Mouse (Mus musculus) midbrain, postnatal 0 days (tissue): ENCODE measurements at regions not wholly inside any gene's neighbourhood (a gene's known extent, or its start where the extent isn't known, plus 50 kb on each side); places are given as distances from the start of the nearest gene placed in this dataset.
"Not testable (repeated sequence)": the region's sequence is repeated elsewhere in the genome, so short reads cannot be mapped to it uniquely, and the experiment has no call there.

Source experiments
- ATAC-seq: fragments of 200-750 bp; cut with Nextera tagmentation; 2 replicates; pipeline ENCODE4 v1.8.0; 2017; ENCODE audit warnings: moderate number of reproducible peaks, mild to moderate bottlenecking, moderate TSS enrichment, moderate library complexity; ENCODE audit not compliant: low FRiP score
- DNase-seq: peaks from one replicate; pipeline ENCODE4 v3.0.0-alpha.2; 2015; ENCODE audit warnings: low spot score
- H3K27ac ChIP-seq: fragments of 300-500 bp; sonication (generic); 2 replicates; pipeline ENCODE4 v1.5.1; 2014; ENCODE audit warnings: low read depth, mild to moderate bottlenecking, low read length, mixed read lengths
- H3K27me3 ChIP-seq: fragments of 300-500 bp; sonication (generic); 2 replicates; pipeline ENCODE4 v1.6.1; 2014; ENCODE audit warnings: low read length, control low read depth, mixed read lengths; ENCODE audit not compliant: insufficient read depth
- H3K36me3 ChIP-seq: fragments of 300-500 bp; sonication (generic); 2 replicates; pipeline ENCODE4 v1.6.1; 2014; ENCODE audit warnings: low read length, control low read depth, mixed read lengths; ENCODE audit not compliant: insufficient read depth
- H3K4me1 ChIP-seq: fragments of 300-500 bp; sonication (generic); 2 replicates; pipeline ENCODE4 v1.6.1; 2014; ENCODE audit warnings: mild to moderate bottlenecking, control low read depth, antibody characterized with exemption, low read length, mixed read lengths; ENCODE audit not compliant: insufficient read depth
- H3K4me2 ChIP-seq: fragments of 300-500 bp; sonication (generic); 2 replicates; pipeline ENCODE4 v1.6.1; 2014; ENCODE audit warnings: low read depth, mild to moderate bottlenecking, low read length, mixed read lengths; ENCODE audit not compliant: poor library complexity, severe bottlenecking
- H3K4me3 ChIP-seq: fragments of 300-500 bp; sonication (generic); 2 replicates; pipeline ENCODE4 v1.5.1; 2014; ENCODE audit warnings: low read depth, mild to moderate bottlenecking, low read length, moderate library complexity
- H3K9ac ChIP-seq: fragments of 300-500 bp; sonication (generic); replicated peaks from 2 replicates; pipeline ENCODE4 v1.6.1; 2014; ENCODE audit warnings: mild to moderate bottlenecking, low read length, moderate library complexity, mixed read lengths; ENCODE audit not compliant: poor library complexity, severe bottlenecking
- H3K9me3 ChIP-seq: fragments of 300-500 bp; sonication (generic); 2 replicates; pipeline ENCODE4 v1.6.1; 2016; ENCODE audit warnings: low read length, control low read depth
- CTCF ChIP-seq: IDR thresholded peaks from 2 replicates; pipeline ENCODE4 v1.5.1; 2016; ENCODE audit warnings: antibody characterized with exemption, mild to moderate bottlenecking
- WGBS: fragments of 180-500 bp; shearing (Covaris S2); extraction: QIAGEN DNeasy Blood & Tissue Kit; methylation state at CpG from one replicate; pipeline ENCODE4 v1.1.7; 2014; 5-methylcytosine and 5-hydroxymethylcytosine counted together

DNA sequence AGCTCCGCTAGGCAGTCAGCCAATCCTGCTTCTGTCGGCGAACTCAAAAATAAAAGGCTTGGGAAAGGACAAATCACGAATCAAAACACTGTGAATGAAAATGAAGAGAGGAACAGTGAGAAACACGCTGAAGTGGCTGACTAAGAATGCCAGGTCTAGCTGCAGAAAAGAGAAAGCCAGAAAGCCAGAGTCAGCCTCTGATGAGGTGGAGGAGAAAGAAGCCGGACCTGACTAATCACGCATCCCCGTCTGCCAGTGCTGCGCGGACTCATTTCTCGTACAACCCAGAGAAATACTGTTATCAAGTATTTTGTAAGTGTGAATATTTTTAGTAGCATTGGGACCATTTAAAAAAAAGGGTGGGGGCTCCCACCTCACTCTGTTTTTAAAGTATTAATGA, 201.6 kb downstream of the Wdr20rt start:
- ATAC-seq (no peak), DNase-seq (no peak)
- whole genome bisulfite sequencing = 81% methylated on average over 11 of the region's 11 CpGs
- Histone ChIP-seq H3K9ac (no peak overlapping the region), H3K9me3 (no peaks in the 10 kb centered on the region), H3K4me1 (no peaks in the 10 kb centered on the region), H3K27ac (no peak overlapping the region), H3K4me2 (no peak overlapping the region), H3K36me3 (no peaks in the 10 kb centered on the region), H3K4me3 (no peak overlapping the region), H3K27me3 (no peaks in the 10 kb centered on the region)
- TF ChIP-seq CTCF = no peak

GRCm38 (mm10) chr12:65428214-65428981, 203.1 kb downstream of the Wdr20rt start:
- DNase-seq (peak; percentile 49), ATAC-seq (no peak; the same call in 1 of the 2 replicates)
- 67% methylated on average over 23 of the region's 23 CpGs for WGBS
- no peaks in the 10 kb centered on the region for H3K27me3 ChIP-seq
- no peak overlapping the region for H3K4me3 ChIP-seq
- no peak for TF ChIP-seq CTCF
- H3K4me1 ChIP-seq = no peaks in the 10 kb centered on the region
- no peak overlapping the region for H3K4me2 ChIP-seq
- H3K36me3 ChIP-seq = no peaks in the 10 kb centered on the region
- no peak overlapping the region for H3K9ac ChIP-seq
- H3K27ac ChIP-seq = 0 out of 2 replicates have a peak overlapping the region, but pooled peaks have one; percentile 26
- no peaks in the 10 kb centered on the region for H3K9me3 ChIP-seq

- no peak for DNase-seq
- no peak for ATAC-seq
- Histone ChIP-seq H3K9ac (no peak overlapping the region), H3K4me3 (no peak overlapping the region), H3K36me3 (no peaks in the 10 kb centered on the region), H3K9me3 (no peaks in the 10 kb centered on the region), H3K4me2 (no peak overlapping the region), H3K27me3 (no peaks in the 10 kb centered on the region), H3K4me1 (no peaks in the 10 kb centered on the region), H3K27ac (no peak overlapping the region)
- no peak for TF ChIP-seq CTCF
- 71% methylated on average over 4 of the region's 4 CpGs for WGBS
These were observed 225.5 kb downstream of the Wdr20rt start for GRCm38 (mm10) chr12:65450845-65451244.

- H3K27ac ChIP-seq = no peak overlapping the region
- no peak for DNase-seq
- no peak overlapping the region for H3K4me2 ChIP-seq
- H3K4me3 ChIP-seq = no peak overlapping the region
- no peak for TF ChIP-seq CTCF
- no peaks in the 10 kb centered on the region for H3K9me3 ChIP-seq
- WGBS = 93% methylated on average over 3 of the region's 3 CpGs
- H3K4me1 ChIP-seq = no peaks in the 10 kb centered on the region
- no peak for ATAC-seq
- H3K36me3 ChIP-seq = no peaks in the 10 kb centered on the region
- H3K9ac ChIP-seq = no peak overlapping the region
- no peaks in the 10 kb centered on the region for H3K27me3 ChIP-seq
These were observed 230.4 kb downstream of the Wdr20rt start for GRCm38 (mm10) chr12:65455683-65456082.

- DNase-seq (no peak), ATAC-seq (no peak)
These were observed 231.6 kb downstream of the Wdr20rt start for GRCm38 (mm10) chr12:65456956-65457355.

DNA sequence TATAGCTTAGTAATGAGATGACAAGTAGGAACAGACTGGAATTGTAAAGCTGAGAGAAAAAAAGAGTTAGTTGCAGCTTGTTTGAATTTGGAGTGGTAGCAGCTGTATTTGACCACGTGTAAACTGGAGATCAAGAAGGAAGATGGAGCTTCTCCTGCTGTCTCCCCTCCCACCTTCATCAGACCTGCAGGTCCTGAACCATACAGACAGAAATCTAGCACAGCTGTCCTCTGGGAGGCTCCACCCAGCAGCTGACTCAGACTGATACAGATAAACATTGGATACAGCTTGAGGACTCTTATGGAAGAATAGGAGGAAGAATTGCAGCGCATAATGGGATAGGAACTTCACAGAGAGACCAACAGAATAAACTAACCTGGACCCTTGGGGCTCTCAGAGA, 238.9 kb downstream of the Wdr20rt start:
- no peak for DNase-seq
- Histone ChIP-seq H3K4me2 (no peak overlapping the region), H3K9me3 (no peaks in the 10 kb centered on the region), H3K9ac (no peak overlapping the region), H3K27me3 (no peaks in the 10 kb centered on the region), H3K27ac (no peak overlapping the region), H3K36me3 (no peaks in the 10 kb centered on the region), H3K4me3 (no peak overlapping the region), H3K4me1 (no peaks in the 10 kb centered on the region)
- TF ChIP-seq CTCF = no peak
- 53% methylated on average over 2 of the region's 2 CpGs for WGBS
- ATAC-seq = no peak

More at GRCm38 (mm10) chr12:65456956-65457355, 231.6 kb downstream of the Wdr20rt start:
- H3K36me3 ChIP-seq = no peaks in the 10 kb centered on the region
- no peaks in the 10 kb centered on the region for H3K9me3 ChIP-seq
- H3K27ac ChIP-seq = no peak overlapping the region
- WGBS = 85% methylated on average over 3 of the region's 3 CpGs
- no peaks in the 10 kb centered on the region for H3K27me3 ChIP-seq
- H3K4me2 ChIP-seq = no peak overlapping the region
- H3K4me1 ChIP-seq = no peaks in the 10 kb centered on the region
- no peak for TF ChIP-seq CTCF
- no peak overlapping the region for H3K4me3 ChIP-seq
- H3K9ac ChIP-seq = no peak overlapping the region

DNA sequence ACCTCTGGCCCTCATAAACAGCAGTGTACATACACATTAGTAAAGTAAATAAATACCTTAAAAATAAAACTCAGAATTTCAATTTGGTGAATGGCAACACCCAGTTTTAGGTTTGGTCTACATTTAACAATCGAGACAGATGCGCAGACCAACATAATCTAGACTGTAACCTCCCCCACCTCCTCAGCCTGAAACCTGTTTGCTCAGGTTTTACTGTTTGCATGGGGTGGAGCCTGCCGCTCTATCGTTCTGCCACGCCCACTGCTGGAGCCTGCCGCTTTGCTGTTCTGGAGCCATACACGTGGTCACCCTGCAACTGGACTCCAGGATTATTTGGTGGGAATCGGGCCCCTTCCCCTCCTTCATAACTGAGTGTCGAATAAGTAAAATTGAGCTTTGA, 253.4 kb downstream of the Wdr20rt start:
- WGBS = 68% methylated on average over 9 of the region's 9 CpGs
- not testable (repeated sequence) for H3K9ac ChIP-seq

More for the DNA sequence above, 253.4 kb downstream of the Wdr20rt start:
- H3K27me3 ChIP-seq, H3K4me1 ChIP-seq, H3K4me3 ChIP-seq, H3K9me3 ChIP-seq, H3K36me3 ChIP-seq, DNase-seq, H3K27ac ChIP-seq, ATAC-seq, H3K4me2 ChIP-seq: not testable (repeated sequence)
